Mouse (Mus musculus) MEL (cell line): ENCODE measurements at regions not wholly inside any gene's neighbourhood (a gene's known extent, or its start where the extent isn't known, plus 50 kb on each side); places are given as distances from the start of the nearest gene placed in this dataset.

Experiments
- DNase-seq: peaks from one replicate; pipeline ENCODE4 v3.0.0; 2011; ENCODE audit warnings: low read depth, low spot score
- H3K27ac ChIP-seq: 2 replicates; pipeline ENCODE4 v1.5.1; 2012; ENCODE audit warnings: low read depth, mild to moderate bottlenecking, control low read depth, low read length, moderate library complexity; ENCODE audit not compliant: control insufficient read depth
- H3K27me3 ChIP-seq, 2 experiments: fragments of 150-350 bp in 1 of 2; sonication (generic) in 1 of 2; 2 replicates each; pipeline ENCODE4 v1.6.1; 2012; ENCODE audit warnings: low read length in 2 of 2, mild to moderate bottlenecking in 2 of 2, improper control_type of control experiment in 1 of 2, moderate library complexity in 1 of 2; ENCODE audit not compliant: insufficient read depth in 2 of 2, control insufficient read depth in 1 of 2
- H3K36me3 ChIP-seq, 2 experiments: 2 replicates each; pipeline ENCODE4 v1.6.1; 2012 to 2014; ENCODE audit warnings: low read length in 2 of 2, improper control_type of control experiment in 1 of 2, inconsistent platforms in 1 of 2, mild to moderate bottlenecking in 1 of 2; ENCODE audit not compliant: insufficient read depth in 2 of 2, control insufficient read depth in 1 of 2
- H3K4me1 ChIP-seq, 2 experiments: fragments of 150-350 bp in 1 of 2; sonication (generic) in 1 of 2; 2 replicates each; pipeline ENCODE4 v1.6.1; 2012; ENCODE audit warnings: low read length in 2 of 2, improper control_type of control experiment in 1 of 2, mild to moderate bottlenecking in 1 of 2; ENCODE audit not compliant: insufficient read depth in 2 of 2, control insufficient read depth in 1 of 2
- H3K4me3 ChIP-seq, 2 experiments: fragments of 150-350 bp in 1 of 2; sonication (generic) in 1 of 2; 2 replicates each; pipeline ENCODE4 v1.5.1; 2012; ENCODE audit warnings: low read depth in 2 of 2, low read length in 2 of 2, mild to moderate bottlenecking in 2 of 2, moderate library complexity in 2 of 2, control low read depth in 1 of 2, improper control_type of control experiment in 1 of 2; ENCODE audit not compliant: control insufficient read depth in 1 of 2, insufficient read depth in 1 of 2
- H3K79me2 ChIP-seq: 2 replicates; pipeline ENCODE4 v1.6.1; 2012; ENCODE audit warnings: mild to moderate bottlenecking, low read length, moderate library complexity; ENCODE audit not compliant: control insufficient read depth, poor library complexity, insufficient read depth
- H3K9ac ChIP-seq: 2 replicates; pipeline ENCODE4 v1.6.1; 2012; ENCODE audit warnings: low read depth, mild to moderate bottlenecking, control low read depth, low read length, moderate library complexity; ENCODE audit not compliant: control insufficient read depth, poor library complexity, severe bottlenecking
- H3K9me3 ChIP-seq: fragments of 150-350 bp; sonication (generic); replicated peaks from 2 replicates; pipeline ENCODE4 v1.6.1; 2012; ENCODE audit warnings: mild to moderate bottlenecking, low read length, improper control_type of control experiment, moderate library complexity; ENCODE audit not compliant: insufficient read depth
- BHLHE40 ChIP-seq: IDR thresholded peaks from 2 replicates; pipeline ENCODE4 v1.6.1; 2012; ENCODE audit warnings: low read depth, mild to moderate bottlenecking, inconsistent platforms, low read length, improper control_type of control experiment, borderline replicate concordance
- EP300 ChIP-seq, 2 experiments: IDR thresholded peaks; 2 replicates each; pipeline ENCODE4 v1.6.1; 2011; ENCODE audit warnings: improper control_type of control experiment in 2 of 2, low read length in 2 of 2, low read depth in 1 of 2, mild to moderate bottlenecking in 1 of 2
- GATA1 ChIP-seq: IDR thresholded peaks from 2 replicates; pipeline ENCODE4 v1.6.1; 2011; ENCODE audit warnings: low read depth, low read length, improper control_type of control experiment
- MAX ChIP-seq: IDR thresholded peaks from 2 replicates; pipeline ENCODE4 v1.6.1; 2011; ENCODE audit warnings: low read length, improper control_type of control experiment
- MAZ ChIP-seq: IDR thresholded peaks from 2 replicates; pipeline ENCODE4 v1.6.1; 2012; ENCODE audit warnings: low read depth, mild to moderate bottlenecking, inconsistent platforms, low read length, improper control_type of control experiment
- MEF2A ChIP-seq: IDR thresholded peaks from 2 replicates; pipeline ENCODE4 v1.6.1; 2014; ENCODE audit warnings: low read depth, mild to moderate bottlenecking, inconsistent platforms, low read length, improper control_type of control experiment; ENCODE audit not compliant: poor library complexity, insufficient replicate concordance, severe bottlenecking; ENCODE audit errors: extremely low read depth
- MYB ChIP-seq: IDR thresholded peaks from 2 replicates; pipeline ENCODE4 v1.6.1; 2011; ENCODE audit warnings: mild to moderate bottlenecking, low read depth, low read length, improper control_type of control experiment
- MYC ChIP-seq: IDR thresholded peaks from 2 replicates; pipeline ENCODE4 v1.6.1; 2011; ENCODE audit warnings: low read depth, mild to moderate bottlenecking, low read length, improper control_type of control experiment, moderate library complexity
- POLR2A ChIP-seq, 2 experiments: IDR thresholded peaks; 2 replicates each; pipeline ENCODE4 v1.6.1; 2011 to 2012; ENCODE audit warnings: low read length in 2 of 2, mild to moderate bottlenecking in 2 of 2, control low read depth in 1 of 2, improper control_type of control experiment in 1 of 2, low read depth in 1 of 2, moderate library complexity in 1 of 2; ENCODE audit not compliant: control insufficient read depth in 1 of 2, insufficient read depth in 1 of 2, poor library complexity in 1 of 2
- POLR2AphosphoS2 ChIP-seq: IDR thresholded peaks from 2 replicates; pipeline ENCODE4 v1.6.1; 2011; ENCODE audit warnings: low read length, improper control_type of control experiment
- RAD21 ChIP-seq: IDR thresholded peaks from 2 replicates; pipeline ENCODE4 v1.6.1; 2011; ENCODE audit warnings: mild to moderate bottlenecking, low read depth, low read length, improper control_type of control experiment
- SIN3A ChIP-seq: IDR thresholded peaks from 2 replicates; pipeline ENCODE4 v1.6.1; 2012; ENCODE audit warnings: low read length, improper control_type of control experiment, inconsistent platforms
- TCF12 ChIP-seq: IDR thresholded peaks from 2 replicates; pipeline ENCODE4 v1.6.1; 2014; ENCODE audit warnings: low read depth, mild to moderate bottlenecking, inconsistent platforms, low read length, improper control_type of control experiment, moderate library complexity
- USF1 ChIP-seq: IDR thresholded peaks from 2 replicates; pipeline ENCODE4 v1.6.1; 2014; ENCODE audit warnings: low read depth, mild to moderate bottlenecking, inconsistent platforms, low read length, improper control_type of control experiment, moderate library complexity
- ZC3H11A ChIP-seq: IDR thresholded peaks from 2 replicates; pipeline ENCODE4 v1.6.1; 2012; ENCODE audit warnings: low read depth, mild to moderate bottlenecking, inconsistent platforms, low read length, improper control_type of control experiment
- ZMIZ1 ChIP-seq: IDR thresholded peaks from 2 replicates; pipeline ENCODE4 v1.6.1; 2012; ENCODE audit warnings: low read depth, mild to moderate bottlenecking, inconsistent platforms, low read length, improper control_type of control experiment, moderate library complexity
- ZNF384 ChIP-seq: IDR thresholded peaks from 2 replicates; pipeline ENCODE4 v1.6.1; 2012; ENCODE audit warnings: low read depth, mild to moderate bottlenecking, inconsistent platforms, low read length, improper control_type of control experiment

GRCm38 (mm10) chr15:27304256-27304655 is 162.2 kb upstream of the Ank start:
- no peak overlapping the region for H3K9ac ChIP-seq
- H3K9me3 ChIP-seq, result no peaks in the 10 kb centered on the region
- H3K27ac ChIP-seq, result no peak overlapping the region
- H3K36me3 ChIP-seq, result no peaks in the 10 kb centered on the region
- no peaks in the 10 kb centered on the region for H3K4me1 ChIP-seq
- TF ChIP-seq POLR2AphosphoS2 (no peak), ZC3H11A (no peak), POLR2A (IDR thresholded peaks at IDR 0.05; ENCODE audit: control insufficient read depth in 1 of 2, insufficient read depth in 1 of 2, low read depth in 1 of 2, low read length in 2 of 2, poor library complexity in 1 of 2) (no peak), RAD21 (no peak), USF1 (no peak), MAZ (no peak), EP300 (IDR thresholded peaks at IDR 0.05; ENCODE audit: low read depth in 1 of 2, low read length in 2 of 2) (no peak), BHLHE40 (no peak), MYC (no peak), ZMIZ1 (no peak), SIN3A (no peak), MYB (no peak), MAX (no peak)
- TF ChIP-seq, all 39 proteins: peak for 0
- no peak overlapping the region for H3K4me3 ChIP-seq
- H3K79me2 ChIP-seq, result no peaks in the 10 kb centered on the region
- DNase-seq, result peak; percentile 6
- H3K27me3 ChIP-seq, result no peaks in the 10 kb centered on the region

DNA sequence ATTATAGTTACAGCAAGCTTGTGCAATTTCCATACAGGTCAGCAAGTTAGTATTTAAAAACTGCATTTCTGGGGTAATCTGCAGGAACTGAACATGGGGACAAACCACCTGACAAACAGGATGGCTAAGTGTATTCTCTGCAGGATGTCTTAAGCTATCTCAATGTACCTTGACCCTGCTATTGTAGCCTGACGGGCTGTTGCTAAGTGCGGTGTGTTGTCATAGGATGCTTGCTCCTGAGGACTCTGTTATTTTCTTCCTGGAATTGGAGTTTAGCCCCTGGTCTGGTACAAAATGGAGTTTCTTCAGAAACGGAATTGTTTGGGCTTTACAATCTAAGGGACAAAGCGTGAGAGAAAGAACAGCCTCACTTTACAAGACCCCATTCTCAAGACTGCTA is 161.4 kb upstream of the Ank start:
- Histone ChIP-seq H3K4me3 (no peak overlapping the region), H3K36me3 (no peaks in the 10 kb centered on the region), H3K27ac (no peak overlapping the region), H3K9me3 (no peaks in the 10 kb centered on the region), H3K27me3 (no peaks in the 10 kb centered on the region)
- no peak for DNase-seq
- TF ChIP-seq ZNF384 (no peak), TCF12 (no peak), ZMIZ1 (no peak), POLR2A (IDR thresholded peaks at IDR 0.05; ENCODE audit: control insufficient read depth in 1 of 2, insufficient read depth in 1 of 2, low read depth in 1 of 2, low read length in 2 of 2, poor library complexity in 1 of 2) (no peak), EP300 (IDR thresholded peaks at IDR 0.05; ENCODE audit: low read depth in 1 of 2, low read length in 2 of 2) (no peak), GATA1 (no peak), MEF2A (no peak)
- TF ChIP-seq, all 39 proteins: peak for 0
- H3K9ac ChIP-seq, result no peak overlapping the region
- no peaks in the 10 kb centered on the region for H3K79me2 ChIP-seq
- no peaks in the 10 kb centered on the region for H3K4me1 ChIP-seq
